Mouse (Mus musculus) cortical plate, adult 2 months (tissue): ENCODE measurements around the gene Pik3cd. TPM values are rescaled to one million over a fixed set of nuclear protein-coding genes. Genes with fewer than 3 reads are reported as not detected.

Experiments used
- H3K27ac ChIP-seq: fragments of 200-500 bp; 2 replicates; pipeline ENCODE4 v1.5.1; 2012; ENCODE audit warnings: low read length, control low read depth, inconsistent platforms; ENCODE audit not compliant: insufficient read depth
- H3K4me1 ChIP-seq: fragments of 200-500 bp; 2 replicates; pipeline ENCODE4 v1.6.1; 2011; ENCODE audit warnings: low read length; ENCODE audit not compliant: control insufficient read depth, insufficient read depth
- H3K4me3 ChIP-seq: fragments of 200-500 bp; 2 replicates; pipeline ENCODE4 v1.5.1; 2011; ENCODE audit warnings: mild to moderate bottlenecking, low read length, control low read depth; ENCODE audit not compliant: insufficient read depth
- CTCF ChIP-seq: fragments of 200-500 bp; IDR thresholded peaks from 2 replicates; pipeline ENCODE4 v1.5.1; 2011; ENCODE audit warnings: mild to moderate bottlenecking, control low read depth, low read length; ENCODE audit not compliant: insufficient read depth; ENCODE audit errors: extremely low read depth
- POLR2A ChIP-seq: fragments of 200-500 bp; IDR thresholded peaks from 2 replicates; pipeline ENCODE4 v1.6.1; 2011; ENCODE audit warnings: mild to moderate bottlenecking, low read length, control low read depth; ENCODE audit not compliant: insufficient read depth; ENCODE audit errors: extremely low read depth
- polyA plus RNA-seq: library from polyadenylated mRNA; depleted of rRNA; stranded (reverse); fragments of >200 nt; gene quantifications from 2 replicates; pipeline ENCODE4 v1.2.3, GENCODE M21; 2012

Pik3cd gene
- polyA plus RNA-seq, 1 experiment = 13.2 TPM

DNA sequence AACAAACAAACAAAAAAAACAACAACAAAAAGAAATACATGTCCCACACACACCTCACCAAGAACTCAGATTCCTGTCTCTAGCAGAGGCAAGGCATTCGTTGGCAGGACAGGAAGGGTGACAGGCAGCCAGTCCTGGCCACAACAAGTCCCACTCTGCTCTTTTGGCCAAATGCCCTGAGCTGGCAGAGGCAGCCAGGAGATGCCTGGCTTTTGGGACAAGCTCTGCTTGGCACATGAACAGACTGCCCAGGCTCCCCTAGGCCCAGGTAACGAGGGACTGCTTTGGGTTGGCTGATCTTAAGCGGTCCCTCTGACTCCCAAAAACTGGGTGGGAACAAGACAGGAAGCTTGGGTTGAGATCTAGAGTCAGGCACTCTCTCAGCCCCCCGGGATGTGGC, 34.2 kb upstream of the Pik3cd start:
- H3K4me1 ChIP-seq = peaks cover 18% of the 10 kb centered on the region
- no peak overlapping the region for H3K27ac ChIP-seq
- peak overlapping the region; percentile 59 for H3K4me3 ChIP-seq
- TF ChIP-seq CTCF (no peak), POLR2A (no peak)

DNA sequence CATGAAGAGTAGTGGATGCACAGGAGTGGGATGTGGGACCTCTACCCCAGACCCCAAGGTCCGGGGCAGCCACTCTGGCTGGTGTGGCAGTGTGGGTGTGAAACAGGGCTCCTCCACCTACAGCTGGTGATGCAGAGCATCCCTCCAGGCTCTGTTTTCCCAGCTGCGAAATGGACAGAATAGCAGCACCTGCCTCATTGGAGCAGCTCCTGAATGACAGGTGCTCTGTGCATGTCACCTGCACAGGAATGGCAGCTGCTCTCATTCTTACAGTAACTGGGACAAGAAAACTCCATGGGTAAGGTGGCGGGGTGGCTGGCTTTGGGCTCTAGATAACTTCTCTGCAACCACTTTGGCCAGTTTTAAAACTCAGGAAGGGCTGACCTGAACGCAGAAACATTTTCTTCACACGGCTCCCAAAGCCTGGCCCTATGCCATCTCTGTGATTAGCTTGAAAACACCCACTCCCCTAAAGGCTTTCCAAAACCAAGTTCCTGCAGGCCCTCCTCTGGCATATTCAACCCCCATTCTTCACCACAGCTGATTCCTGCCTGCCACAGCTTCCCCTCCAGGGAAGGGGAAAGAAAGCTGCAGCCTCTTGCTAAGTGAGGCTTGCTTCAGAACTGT, 33.4 kb upstream of the Pik3cd start:
- TF ChIP-seq POLR2A (no peak), CTCF (no peak)
- H3K27ac ChIP-seq = no peak overlapping the region
- H3K4me1 ChIP-seq = peaks cover 18% of the 10 kb centered on the region
- peak overlapping the region; percentile 59; the same call in 1 of the 2 replicates for H3K4me3 ChIP-seq

DNA sequence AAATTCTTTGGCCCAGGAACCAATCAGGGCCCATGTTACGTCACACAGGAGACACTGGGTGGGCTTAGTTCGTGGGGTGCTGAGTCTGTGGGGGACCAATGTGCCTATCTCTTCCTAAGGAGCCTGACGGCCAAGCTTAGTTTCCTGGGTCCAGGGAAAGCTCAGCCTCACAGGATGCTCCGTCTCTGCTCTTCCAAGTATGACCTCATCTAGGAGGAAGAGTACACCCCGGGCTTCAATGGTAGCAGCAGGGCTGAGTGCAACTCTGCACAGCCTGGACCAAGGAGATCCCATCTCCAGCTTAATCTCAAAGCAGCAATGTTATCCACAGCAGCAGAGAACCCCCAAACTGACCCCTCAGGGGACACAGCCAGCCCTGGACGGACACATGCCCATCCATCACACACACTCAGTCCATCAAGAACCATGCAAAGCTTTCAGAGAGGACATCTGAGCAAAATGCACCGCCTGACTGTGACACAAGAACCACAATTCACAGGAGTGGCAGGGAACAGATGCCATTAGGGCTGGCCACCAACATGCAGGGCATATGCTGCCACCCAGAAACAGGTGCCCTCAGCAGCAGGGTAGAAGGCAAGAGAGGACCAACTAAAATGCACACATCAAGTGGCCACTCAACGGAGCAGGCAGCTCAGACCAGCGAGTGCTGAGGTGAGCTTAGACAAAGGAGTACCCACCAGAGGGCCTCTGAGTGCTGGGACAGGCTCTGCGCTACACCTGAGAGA, 32.5 kb upstream of the Pik3cd start:
- TF ChIP-seq POLR2A (no peak), CTCF (no peak)
- Histone ChIP-seq H3K27ac (no peak overlapping the region), H3K4me3 (no peak overlapping the region), H3K4me1 (peaks cover 18% of the 10 kb centered on the region)

DNA sequence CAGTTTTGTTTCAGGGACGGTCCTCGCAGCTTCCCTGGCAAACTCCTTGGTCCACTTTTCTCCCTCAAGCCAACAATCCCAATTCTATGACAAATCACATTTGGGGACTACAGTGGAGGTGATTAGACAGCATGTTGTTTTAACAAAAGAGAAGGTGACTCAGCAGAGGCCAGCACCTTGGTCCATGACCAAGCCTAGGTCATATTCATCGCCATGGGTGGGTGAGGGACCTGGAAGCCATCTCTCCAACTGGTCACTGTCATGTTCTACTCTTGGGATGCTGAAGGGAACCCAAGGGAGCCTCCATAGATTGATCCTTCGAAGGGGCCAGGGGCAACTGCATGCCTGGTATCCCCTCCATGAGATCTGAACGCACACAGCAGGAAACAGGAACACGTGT, 31.9 kb upstream of the Pik3cd start:
- Histone ChIP-seq H3K4me1 (peaks cover 18% of the 10 kb centered on the region), H3K27ac (no peak overlapping the region), H3K4me3 (no peak overlapping the region)
- TF ChIP-seq CTCF = no peak
- TF ChIP-seq POLR2A = no peak

DNA sequence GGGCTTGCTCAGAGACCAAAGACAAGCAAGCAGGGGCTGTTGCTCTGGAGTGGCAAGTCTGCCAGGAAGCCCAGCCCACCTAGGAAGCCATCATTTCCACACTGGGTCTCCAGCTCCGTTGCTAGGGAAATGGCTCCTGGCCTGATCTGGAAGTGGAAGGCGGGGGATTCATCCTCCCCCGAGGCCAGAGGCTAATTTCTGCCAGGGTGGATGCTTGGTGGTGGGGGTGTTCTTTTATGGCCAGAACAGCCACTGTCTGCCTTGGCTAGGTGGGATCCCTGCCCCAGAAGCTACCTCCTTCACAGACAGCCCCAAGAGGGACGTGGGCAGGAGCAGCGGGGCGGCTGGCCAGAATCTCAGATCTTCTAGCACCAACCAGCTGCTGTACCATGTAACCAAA, 31.4 kb upstream of the Pik3cd start:
- TF ChIP-seq CTCF = no peak
- no peak for TF ChIP-seq POLR2A
- Histone ChIP-seq H3K4me3 (no peak overlapping the region), H3K27ac (peak overlapping the region; percentile 56; the same call in 1 of the 2 replicates), H3K4me1 (peaks cover 18% of the 10 kb centered on the region)

DNA sequence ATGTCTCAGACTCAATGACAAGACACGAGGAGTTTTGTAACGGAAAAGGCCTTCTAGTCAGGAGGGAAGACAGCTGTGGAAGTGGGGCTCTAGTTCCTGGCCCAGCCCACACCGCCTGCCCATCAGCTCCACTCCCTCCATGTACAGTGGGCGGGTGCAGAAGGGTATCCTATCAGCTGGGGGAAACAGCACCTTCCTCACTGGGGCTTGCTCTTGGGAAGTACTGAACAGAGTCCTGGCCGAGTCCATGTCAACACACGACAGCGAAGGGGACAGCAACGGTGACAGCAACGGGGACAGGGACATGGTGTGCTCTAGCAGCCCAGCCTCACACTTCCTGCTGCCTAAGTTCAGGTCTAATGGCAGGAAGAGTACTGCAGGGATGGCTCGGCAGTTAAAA, 30.4 kb upstream of the Pik3cd start:
- TF ChIP-seq CTCF (no peak), POLR2A (no peak)
- Histone ChIP-seq H3K4me3 (no peak overlapping the region), H3K27ac (no peak overlapping the region), H3K4me1 (peaks cover 18% of the 10 kb centered on the region)

DNA sequence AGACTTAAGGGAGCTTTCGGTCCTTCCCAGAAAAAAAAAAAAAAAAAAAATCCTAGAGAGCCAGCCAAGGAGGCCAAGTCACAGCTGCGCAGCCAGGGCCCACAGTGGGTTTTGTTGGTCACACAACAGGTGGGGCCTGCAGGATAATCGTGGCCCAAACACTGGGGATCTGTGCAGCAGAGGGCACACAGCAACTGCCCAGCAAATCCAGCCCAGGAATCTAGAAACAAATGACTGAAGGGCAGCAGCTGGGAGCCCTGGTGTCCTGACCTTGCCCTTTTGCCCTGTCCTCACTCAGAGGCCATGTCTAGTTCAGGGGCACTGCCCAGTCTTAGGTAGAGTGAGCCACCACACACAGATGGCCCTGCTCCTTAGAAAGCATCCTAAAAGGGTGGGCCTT, 29.9 kb upstream of the Pik3cd start:
- no peak for TF ChIP-seq CTCF
- no peak for TF ChIP-seq POLR2A
- Histone ChIP-seq H3K4me1 (peaks cover 18% of the 10 kb centered on the region), H3K27ac (no peak overlapping the region), H3K4me3 (no peak overlapping the region)

DNA sequence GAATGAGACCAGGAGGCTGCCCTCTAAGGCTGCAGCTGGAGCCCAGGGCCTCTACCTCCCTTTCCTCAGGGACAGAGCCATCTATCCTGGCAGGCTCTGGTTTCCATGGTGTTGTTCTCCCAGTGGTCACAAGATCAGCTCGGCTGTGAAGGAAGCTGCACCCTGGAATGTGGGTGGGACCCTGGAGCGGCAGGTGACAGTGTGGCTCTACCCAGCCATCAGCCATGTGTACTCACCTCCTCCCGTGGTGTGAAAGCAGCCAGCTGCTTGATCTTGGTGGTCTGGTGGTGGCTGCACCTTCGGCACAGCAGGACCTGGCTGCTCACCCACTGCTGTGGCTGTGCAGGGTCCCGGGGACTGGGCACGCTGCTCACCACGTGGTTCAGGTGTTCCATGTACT, 28.5 kb upstream of the Pik3cd start:
- H3K27ac ChIP-seq = no peak overlapping the region
- H3K4me3 ChIP-seq = no peak overlapping the region
- TF ChIP-seq POLR2A (no peak), CTCF (no peak)
- H3K4me1 ChIP-seq = peaks cover 14% of the 10 kb centered on the region

DNA sequence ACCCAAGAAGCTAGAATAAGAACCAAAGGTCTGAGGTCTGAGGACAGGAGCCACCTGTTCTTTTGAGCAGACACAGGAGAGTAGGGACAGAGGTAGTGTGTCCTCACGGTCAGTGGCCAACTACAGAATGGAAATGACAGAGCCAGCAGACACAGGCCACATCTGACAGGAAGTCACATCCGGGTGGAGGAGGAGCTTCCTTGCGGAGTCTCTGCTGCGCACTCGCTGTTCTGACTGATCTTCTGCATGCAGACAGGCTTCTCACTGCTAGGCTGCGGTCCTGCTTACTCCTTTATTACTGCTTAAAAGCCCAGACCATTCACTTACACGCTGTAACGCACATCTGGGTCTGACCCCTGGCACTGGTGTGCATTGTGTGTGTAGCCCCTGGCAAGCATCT, 26.4 kb upstream of the Pik3cd start:
- Histone ChIP-seq H3K4me3 (no peak overlapping the region), H3K4me1 (peaks cover 5% of the 10 kb centered on the region), H3K27ac (no peak overlapping the region)
- TF ChIP-seq CTCF = no peak
- no peak for TF ChIP-seq POLR2A

DNA sequence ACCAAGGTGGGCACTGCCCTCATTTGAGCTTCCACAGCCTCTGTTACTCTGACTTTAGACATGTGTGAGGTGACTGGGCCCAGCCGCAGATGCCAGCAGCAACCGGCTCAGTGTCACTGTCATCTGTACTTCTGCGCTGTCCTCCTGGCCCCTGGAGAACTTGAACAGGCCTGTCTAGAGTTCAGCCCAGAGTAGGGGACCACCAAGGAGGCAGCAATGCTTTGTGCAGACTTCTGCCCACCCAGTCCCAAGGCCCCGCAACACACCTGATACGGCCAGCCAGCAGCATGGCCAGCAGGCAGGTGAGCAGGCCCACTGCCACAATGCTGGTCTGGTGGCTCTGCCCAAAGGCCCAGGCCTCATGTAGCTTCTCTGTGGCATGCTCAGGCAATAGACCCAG, 25.3 kb upstream of the Pik3cd start:
- no peak for TF ChIP-seq CTCF
- no peak for TF ChIP-seq POLR2A
- Histone ChIP-seq H3K27ac (no peak overlapping the region), H3K4me3 (no peak overlapping the region), H3K4me1 (peaks cover 2% of the 10 kb centered on the region; the same call in 1 of the 2 replicates)
